Mouse (Mus musculus): ENCODE data around the gene Efna5. TPM values are rescaled to one million over a fixed set of nuclear protein-coding genes. Genes with fewer than 3 reads are reported as not detected.
A peak's percentile ranks its signal among the peaks of the same experiment; 100 is the strongest.

The Efna5 gene
- total RNA-seq, 1 experiment from 2014 or later, result 25.2 TPM

- DNase-seq, result no peak
These were observed 92.3 kb downstream of the Efna5 start for GRCm38 (mm10) chr17:62788783-62789182.

GRCm38 (mm10) chr17:62787855-62788254, 93.3 kb downstream of the Efna5 start:
- no peak for DNase-seq

DNA sequence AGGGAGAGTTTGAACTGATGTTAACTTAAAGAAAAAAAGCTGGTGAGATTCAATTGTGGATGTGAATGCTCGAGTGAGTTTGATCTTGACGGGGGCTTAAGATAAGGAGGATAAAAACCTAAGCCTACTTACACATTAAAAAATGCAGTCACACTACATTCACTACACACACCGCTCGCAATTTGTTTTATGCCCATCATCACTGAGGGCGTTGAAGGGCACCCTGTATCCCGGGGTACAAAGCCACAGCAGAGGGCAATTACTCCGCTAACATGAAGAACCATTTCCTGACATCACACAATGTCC, 94.6 kb downstream of the Efna5 start:
- DNase-seq, result no peak

DNA sequence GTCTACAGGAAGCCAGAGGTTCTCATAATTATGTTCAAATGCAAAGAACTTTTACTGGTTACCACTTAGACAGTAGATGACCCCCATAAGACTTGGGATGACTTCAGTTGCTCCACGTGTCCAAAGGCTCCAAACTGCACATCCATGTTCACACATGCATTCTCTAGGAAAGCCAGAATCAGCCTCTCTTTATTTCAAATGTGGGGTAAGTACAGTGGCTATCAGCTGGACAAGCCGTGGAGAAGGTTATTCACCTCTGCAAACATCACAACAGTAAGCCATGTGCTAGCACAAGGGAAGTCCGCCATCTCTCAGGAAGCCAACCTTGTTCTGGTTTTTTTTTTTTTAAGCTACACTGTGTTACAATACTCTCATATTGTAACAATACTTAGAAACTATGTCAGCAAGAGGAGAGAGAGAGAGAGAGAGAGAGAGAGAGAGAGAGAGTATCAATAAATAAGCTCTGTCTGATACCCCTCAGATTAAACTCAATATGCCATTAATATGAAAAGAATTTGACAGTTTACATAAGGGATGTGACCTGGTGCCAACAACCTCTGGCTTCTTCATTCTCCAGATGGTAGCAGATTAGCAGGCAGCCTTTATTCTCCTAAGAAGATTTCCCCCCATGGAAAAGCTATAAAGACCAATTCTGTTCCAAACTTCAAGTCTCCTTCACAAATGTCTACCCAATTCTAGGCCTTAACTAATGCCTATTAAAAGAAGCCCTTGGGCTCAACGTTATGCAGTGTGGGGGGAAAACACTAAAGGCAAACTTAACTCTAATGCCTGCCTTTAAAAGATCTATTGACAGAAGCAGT, 95.1 kb downstream of the Efna5 start:
- no peak for DNase-seq

- DNase-seq, result no peak
These were observed 96.6 kb downstream of the Efna5 start for GRCm38 (mm10) chr17:62784274-62785171.

DNA sequence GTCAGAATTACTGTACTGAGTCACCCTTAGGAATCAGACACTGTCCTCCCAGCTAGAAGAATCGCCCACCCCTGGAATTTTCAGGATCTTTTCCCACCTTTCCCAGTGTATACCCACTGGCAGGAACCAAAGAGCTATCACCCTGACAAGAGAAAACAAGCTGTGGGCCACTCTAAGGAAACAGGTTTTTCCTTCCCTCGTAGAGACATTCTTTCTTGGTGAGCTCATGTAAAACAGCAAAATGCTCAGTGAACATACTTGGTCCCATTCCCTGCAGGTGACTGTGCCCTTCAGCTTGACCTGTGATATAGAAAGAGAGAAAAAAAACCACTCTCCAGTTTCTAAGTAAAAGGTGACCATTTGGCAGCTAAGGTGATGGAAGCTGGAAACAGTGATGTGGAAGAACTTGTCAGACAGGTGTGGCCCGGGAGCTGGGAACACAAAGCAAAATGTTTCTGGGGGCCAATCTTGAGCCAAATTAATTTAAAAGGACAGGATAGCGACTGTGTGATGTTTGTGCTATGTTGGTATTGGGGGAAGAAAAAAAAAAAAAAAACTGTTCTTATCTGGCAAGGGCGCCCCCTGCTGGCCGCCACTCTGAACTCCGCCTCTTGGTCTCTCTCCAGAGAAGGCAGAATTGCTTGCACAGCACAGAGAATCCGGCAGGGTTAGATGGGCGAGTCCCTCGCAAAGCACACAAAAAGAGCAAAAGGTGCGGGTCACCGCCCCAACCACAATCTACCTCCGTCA, 97.4 kb downstream of the Efna5 start:
- peak; percentile 88 for DNase-seq

DNA sequence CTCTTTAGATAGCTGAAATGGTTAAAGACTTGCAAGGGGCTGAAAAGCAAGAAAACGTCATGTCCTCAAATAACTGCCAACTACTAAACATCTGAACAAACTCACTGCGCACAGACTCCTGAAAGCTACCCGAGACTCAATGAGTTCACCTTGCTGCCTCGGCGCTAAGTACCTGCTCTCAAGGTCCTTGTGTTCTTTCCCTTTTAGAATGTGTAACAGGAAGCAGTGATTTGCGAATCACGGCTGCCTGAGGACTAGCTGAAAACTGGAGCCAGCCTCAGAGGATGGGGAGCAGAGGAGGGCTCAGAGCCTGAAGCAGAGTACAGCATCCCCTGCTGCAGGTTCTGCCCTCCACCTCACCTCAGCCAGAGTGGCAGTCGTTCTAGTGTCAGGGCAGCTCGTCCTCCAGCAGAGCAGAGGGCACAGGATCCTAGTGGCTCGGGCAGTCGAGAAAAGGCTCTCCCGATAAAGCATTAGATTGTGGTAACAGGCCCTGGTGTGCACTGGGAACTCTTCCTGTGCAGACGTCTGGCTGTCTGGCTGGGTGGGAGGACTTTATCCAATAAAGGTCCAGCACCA, 98.2 kb downstream of the Efna5 start:
- DNase-seq, result no peak

DNA sequence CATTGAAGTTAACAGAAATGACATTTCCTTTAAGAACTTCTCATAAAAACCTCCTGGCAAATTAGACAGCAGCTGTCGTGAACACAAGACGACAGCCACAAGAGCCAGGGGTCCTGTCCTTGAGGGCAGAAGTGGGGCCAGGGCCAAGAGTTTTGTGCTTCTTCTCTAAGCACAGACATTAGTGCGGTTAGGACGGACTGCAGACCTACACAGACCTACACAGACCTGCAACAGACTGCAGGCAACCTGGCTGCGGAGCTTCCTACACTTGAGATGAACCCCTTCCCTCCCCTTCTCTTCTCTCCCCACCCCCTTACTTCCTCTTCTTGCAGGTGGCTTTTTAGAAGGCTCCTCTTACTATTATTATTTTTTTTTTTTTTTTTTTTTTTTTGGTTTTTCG, 100.0 kb downstream of the Efna5 start:
- DNase-seq, result no peak

DNA sequence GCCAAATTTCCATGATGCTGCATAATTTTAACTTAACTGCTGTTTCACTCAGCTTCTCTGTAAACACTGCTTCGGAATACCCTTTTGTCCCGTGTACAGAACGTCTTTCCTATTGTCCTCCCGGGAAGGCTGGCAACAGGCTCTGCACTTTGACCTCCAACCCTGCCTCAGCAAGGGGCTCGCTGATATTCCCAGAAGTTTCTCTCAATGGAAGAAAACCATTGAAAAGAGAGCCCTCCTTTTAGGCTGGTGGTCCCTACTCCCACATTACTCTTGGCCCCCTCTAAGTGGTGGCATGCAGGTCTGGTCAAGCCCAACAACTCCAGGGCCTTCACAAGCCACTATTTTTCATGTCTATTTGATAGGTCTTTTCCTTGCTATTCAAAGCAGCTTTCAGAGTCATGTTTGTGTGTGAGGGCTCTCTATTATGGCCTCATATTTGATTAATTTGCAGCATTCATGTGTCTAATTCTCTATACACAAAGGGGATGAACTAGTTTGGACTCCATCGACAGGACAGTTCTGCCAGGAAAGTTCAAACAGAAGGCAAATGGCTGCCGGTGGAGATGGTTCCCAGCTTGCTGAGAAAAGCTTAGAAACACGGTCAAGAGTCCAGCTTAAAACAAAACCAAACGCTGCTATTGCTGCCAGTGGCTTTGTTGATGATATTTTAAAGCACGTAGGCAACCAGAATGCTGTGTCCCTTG, 103.1 kb downstream of the Efna5 start:
- no peak for DNase-seq

DNA sequence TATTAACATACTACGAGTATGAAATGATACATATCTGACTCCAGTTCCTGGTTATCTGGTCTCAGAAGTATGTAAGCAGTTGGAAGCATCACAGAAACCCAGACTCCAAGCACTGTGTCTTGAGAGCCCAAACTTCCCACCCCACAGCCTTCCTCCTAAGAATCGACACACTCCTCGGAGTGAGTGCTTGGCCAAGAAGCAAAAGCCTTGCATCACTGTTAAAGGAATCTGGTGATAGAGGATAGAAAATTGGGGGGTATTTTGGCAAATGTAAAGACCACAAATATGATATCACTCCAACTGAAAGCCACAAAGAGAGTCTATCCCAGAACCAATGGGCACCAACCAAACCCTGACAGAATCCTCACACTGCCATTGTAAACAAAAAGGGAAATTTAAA, 104.4 kb downstream of the Efna5 start:
- no peak for DNase-seq

- no peak for DNase-seq
These were observed 105.1 kb downstream of the Efna5 start for GRCm38 (mm10) chr17:62775976-62776375.

GRCm38 (mm10) chr17:62775401-62775800, 105.7 kb downstream of the Efna5 start:
- DNase-seq, result no peak

DNA sequence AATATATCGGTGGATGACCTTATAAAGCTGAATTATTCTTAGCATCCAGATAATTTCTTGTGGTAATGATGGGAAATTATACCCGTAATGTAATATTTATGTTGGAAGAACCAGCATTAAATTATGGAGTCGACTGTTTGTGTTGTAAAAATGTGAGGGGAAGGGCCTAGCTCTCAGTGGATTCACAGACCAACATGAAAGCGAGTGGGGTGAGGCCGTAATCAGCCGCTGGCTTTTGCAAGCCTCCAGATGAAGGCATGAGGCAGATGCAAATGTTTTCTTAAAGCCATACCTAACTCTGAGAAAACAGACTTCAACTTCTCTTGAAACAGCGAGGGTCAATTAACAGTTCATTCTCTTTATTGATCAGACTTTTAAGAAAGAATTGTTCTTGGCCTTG, 106.4 kb downstream of the Efna5 start:
- no peak for DNase-seq

DNA sequence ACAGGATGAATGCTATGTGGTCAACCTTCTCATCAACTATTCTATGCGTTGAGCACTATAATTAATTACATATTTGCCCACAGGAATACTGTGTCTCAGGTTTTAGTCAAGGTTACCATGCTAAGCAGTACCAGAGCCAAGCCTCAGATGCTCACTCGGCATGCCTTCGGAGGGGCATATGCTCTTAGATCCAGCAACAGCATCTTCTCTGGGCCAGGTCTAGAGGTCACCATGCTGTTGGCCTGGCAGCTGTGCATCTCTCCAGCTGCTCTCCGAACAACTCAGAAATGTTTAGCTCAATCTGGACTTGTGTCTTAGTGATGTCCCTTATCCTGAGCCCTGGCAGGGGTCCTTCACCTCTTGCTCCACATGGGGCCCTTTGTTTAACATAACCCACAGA, 114.4 kb downstream of the Efna5 start:
- no peak for DNase-seq

DNA sequence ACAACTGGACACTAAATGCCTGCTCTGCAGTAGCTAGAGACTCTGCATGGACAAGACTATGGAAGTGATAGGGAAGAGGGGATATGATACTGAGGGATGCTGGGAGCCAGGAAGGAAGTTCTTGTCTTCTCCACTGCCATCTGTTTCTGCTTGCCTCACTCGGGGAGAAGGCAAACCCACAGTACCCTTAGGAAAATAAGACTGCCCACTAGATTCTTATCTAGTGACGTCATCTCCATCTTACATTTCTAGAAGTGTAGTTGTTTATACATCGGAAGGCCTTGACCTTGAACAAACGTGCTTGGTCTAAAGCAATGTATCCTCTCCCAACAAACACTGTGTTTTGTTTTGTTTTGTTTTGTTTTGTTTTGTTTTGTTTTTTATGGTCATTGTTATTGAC, 116.0 kb downstream of the Efna5 start:
- DNase-seq, result no peak

GRCm38 (mm10) chr17:62756951-62757350, 124.2 kb downstream of the Efna5 start:
- DNase-seq, result no peak

- DNase-seq, result no peak
These were observed 125.5 kb downstream of the Efna5 start for GRCm38 (mm10) chr17:62755635-62756034.

DNA sequence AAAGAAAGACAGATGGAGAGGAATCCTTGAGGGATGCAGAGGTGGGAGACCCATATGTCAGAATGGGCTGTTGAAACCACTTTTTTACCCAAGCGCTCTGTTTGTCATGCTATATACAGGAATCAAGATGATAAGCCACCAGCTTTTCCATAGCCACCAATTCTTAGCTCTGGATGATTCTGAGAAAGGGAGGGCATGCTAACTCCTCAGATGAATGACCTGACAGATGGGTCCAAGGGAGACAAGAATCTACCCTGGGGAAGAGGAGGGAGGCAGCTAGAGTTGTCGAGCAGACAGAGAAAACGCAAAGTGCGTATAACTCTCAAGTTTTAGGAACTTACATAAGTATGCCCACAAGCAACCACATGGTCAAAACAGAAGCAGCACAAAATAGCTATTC, 126.5 kb downstream of the Efna5 start:
- DNase-seq, result no peak

- no peak for DNase-seq
These were observed 128.7 kb downstream of the Efna5 start for GRCm38 (mm10) chr17:62752381-62752889.

GRCm38 (mm10) chr17:62750647-62751046, 130.5 kb downstream of the Efna5 start:
- DNase-seq, result no peak

DNA sequence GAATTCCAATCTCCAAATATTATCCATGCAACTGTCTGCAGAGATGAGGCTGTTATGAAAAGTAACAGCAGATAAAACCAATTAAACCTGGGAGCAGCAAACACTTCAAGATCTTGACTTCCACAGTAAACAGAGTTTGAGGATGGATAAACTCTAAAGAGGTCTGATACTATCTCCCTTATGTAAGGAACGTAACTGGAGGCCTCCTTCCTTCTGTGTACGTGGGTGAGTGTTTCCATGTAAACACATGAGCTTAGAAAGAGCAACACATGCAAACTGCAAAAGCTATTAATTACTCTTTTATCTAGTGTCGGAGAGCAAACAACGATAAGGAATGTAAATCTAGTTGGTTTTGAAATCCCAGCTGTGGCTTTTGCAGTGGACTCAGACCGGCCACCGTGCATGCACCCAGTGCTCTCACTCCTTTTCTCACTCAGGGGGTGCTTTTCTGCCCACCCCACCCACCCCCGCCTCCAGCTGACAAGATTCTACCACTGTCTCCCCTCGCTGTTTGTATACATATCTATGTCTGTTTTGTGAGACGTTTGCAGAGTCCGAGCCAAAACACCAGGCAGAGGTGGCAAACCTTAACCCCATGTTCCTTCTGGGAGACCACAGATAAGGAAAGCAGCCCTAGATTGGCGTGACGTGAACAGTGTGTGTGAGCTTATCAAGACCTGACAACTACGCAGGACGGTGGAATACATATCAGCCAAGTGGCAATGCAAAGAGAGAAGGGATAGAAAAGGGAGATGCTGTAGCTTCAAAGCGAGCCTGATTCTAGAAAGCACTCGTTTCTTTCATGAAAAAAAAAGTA, 132.1 kb downstream of the Efna5 start:
- no peak for DNase-seq

Data from adrenal gland, postnatal 14 days (tissue).